Mouse (Mus musculus) right cerebral cortex, postnatal 25 days (tissue): ENCODE data around the gene Pnrc2.
A peak's percentile ranks its signal among the peaks of the same experiment; 100 is the strongest.

Experiments used
- DNase-seq: peaks from one replicate; pipeline ENCODE4 v3.0.0; 2022

The Pnrc2 gene

GRCm38 (mm10) chr4:135889884-135890283 is 16.2 kb upstream of the Pnrc2 start:
- DNase-seq: peak; percentile 53

GRCm38 (mm10) chr4:135889146-135889883 is 15.7 kb upstream of the Pnrc2 start:
- DNase-seq: no peak

GRCm38 (mm10) chr4:135888448-135889057 is 14.9 kb upstream of the Pnrc2 start:
- DNase-seq: no peak

GRCm38 (mm10) chr4:135886184-135886583 is 12.5 kb upstream of the Pnrc2 start:
- no peak for DNase-seq

- DNase-seq: no peak
These were observed 12.0 kb upstream of the Pnrc2 start for GRCm38 (mm10) chr4:135885676-135886075.

GRCm38 (mm10) chr4:135884531-135884930 is 10.9 kb upstream of the Pnrc2 start:
- DNase-seq: no peak

GRCm38 (mm10) chr4:135883881-135884516 is 10.3 kb upstream of the Pnrc2 start:
- no peak for DNase-seq

GRCm38 (mm10) chr4:135883401-135883851 is 9.8 kb upstream of the Pnrc2 start:
- DNase-seq: no peak

GRCm38 (mm10) chr4:135882023-135882422 is 8.4 kb upstream of the Pnrc2 start:
- DNase-seq: no peak

- no peak for DNase-seq
These were observed 6.9 kb upstream of the Pnrc2 start for GRCm38 (mm10) chr4:135880576-135880975.

- DNase-seq: no peak
These were observed 6.4 kb upstream of the Pnrc2 start for GRCm38 (mm10) chr4:135880018-135880417.

GRCm38 (mm10) chr4:135879021-135879420 is 5.4 kb upstream of the Pnrc2 start:
- DNase-seq: no peak

GRCm38 (mm10) chr4:135877742-135878141 is 4.1 kb upstream of the Pnrc2 start:
- no peak for DNase-seq

GRCm38 (mm10) chr4:135876583-135877020 is 3.0 kb upstream of the Pnrc2 start:
- peak; percentile 72 for DNase-seq

- no peak for DNase-seq
These were observed 2.4 kb upstream of the Pnrc2 start for GRCm38 (mm10) chr4:135875991-135876582.

GRCm38 (mm10) chr4:135875546-135875945 is 1.9 kb upstream of the Pnrc2 start:
- no peak for DNase-seq

GRCm38 (mm10) chr4:135874564-135875535 is 1.2 kb upstream of the Pnrc2 start:
- DNase-seq: no peak

GRCm38 (mm10) chr4:135872589-135873391 is 860 bp downstream of the Pnrc2 start:
- DNase-seq: no peak

GRCm38 (mm10) chr4:135872015-135872414 is 1.6 kb downstream of the Pnrc2 start:
- DNase-seq: no peak

GRCm38 (mm10) chr4:135870227-135871023 is 3.2 kb downstream of the Pnrc2 start:
- no peak for DNase-seq

GRCm38 (mm10) chr4:135868996-135869395 is 4.7 kb downstream of the Pnrc2 start:
- no peak for DNase-seq
